Mouse (Mus musculus) midbrain, postnatal 0 days (tissue): ENCODE results near the gene 4933430I17Rik. TPM values are rescaled to one million over a fixed set of nuclear protein-coding genes. Genes with fewer than 3 reads are reported as not detected.
A peak's percentile ranks its signal among the peaks of the same experiment; 100 is the strongest.

Experiments
- ATAC-seq: fragments of 200-750 bp; cut with Nextera tagmentation; 2 replicates; pipeline ENCODE4 v1.8.0; 2017; ENCODE audit warnings: moderate number of reproducible peaks, mild to moderate bottlenecking, moderate TSS enrichment, moderate library complexity; ENCODE audit not compliant: low FRiP score
- DNase-seq: peaks from one replicate; pipeline ENCODE4 v3.0.0-alpha.2; 2015; ENCODE audit warnings: low spot score
- H3K27ac ChIP-seq: fragments of 300-500 bp; sonication (generic); 2 replicates; pipeline ENCODE4 v1.5.1; 2014; ENCODE audit warnings: low read depth, mild to moderate bottlenecking, low read length, mixed read lengths
- H3K27me3 ChIP-seq: fragments of 300-500 bp; sonication (generic); 2 replicates; pipeline ENCODE4 v1.6.1; 2014; ENCODE audit warnings: low read length, control low read depth, mixed read lengths; ENCODE audit not compliant: insufficient read depth
- H3K36me3 ChIP-seq: fragments of 300-500 bp; sonication (generic); 2 replicates; pipeline ENCODE4 v1.6.1; 2014; ENCODE audit warnings: low read length, control low read depth, mixed read lengths; ENCODE audit not compliant: insufficient read depth
- H3K4me1 ChIP-seq: fragments of 300-500 bp; sonication (generic); 2 replicates; pipeline ENCODE4 v1.6.1; 2014; ENCODE audit warnings: mild to moderate bottlenecking, control low read depth, antibody characterized with exemption, low read length, mixed read lengths; ENCODE audit not compliant: insufficient read depth
- H3K4me2 ChIP-seq: fragments of 300-500 bp; sonication (generic); 2 replicates; pipeline ENCODE4 v1.6.1; 2014; ENCODE audit warnings: low read depth, mild to moderate bottlenecking, low read length, mixed read lengths; ENCODE audit not compliant: poor library complexity, severe bottlenecking
- H3K4me3 ChIP-seq: fragments of 300-500 bp; sonication (generic); 2 replicates; pipeline ENCODE4 v1.5.1; 2014; ENCODE audit warnings: low read depth, mild to moderate bottlenecking, low read length, moderate library complexity
- H3K9ac ChIP-seq: fragments of 300-500 bp; sonication (generic); replicated peaks from 2 replicates; pipeline ENCODE4 v1.6.1; 2014; ENCODE audit warnings: mild to moderate bottlenecking, low read length, moderate library complexity, mixed read lengths; ENCODE audit not compliant: poor library complexity, severe bottlenecking
- H3K9me3 ChIP-seq: fragments of 300-500 bp; sonication (generic); 2 replicates; pipeline ENCODE4 v1.6.1; 2016; ENCODE audit warnings: low read length, control low read depth
- CTCF ChIP-seq: IDR thresholded peaks from 2 replicates; pipeline ENCODE4 v1.5.1; 2016; ENCODE audit warnings: antibody characterized with exemption, mild to moderate bottlenecking
- WGBS: fragments of 180-500 bp; shearing (Covaris S2); extraction: QIAGEN DNeasy Blood & Tissue Kit; methylation state at CpG from one replicate; pipeline ENCODE4 v1.1.7; 2014; 5-methylcytosine and 5-hydroxymethylcytosine counted together
- polyA plus RNA-seq: library from polyadenylated mRNA; unstranded; fragments of >200 nt; fragmentation: Nextera tagmentation; extraction: Ambion mirVana; gene quantifications from 2 replicates; pipeline ENCODE4 v1.2.1, GENCODE M21; 2015
- total RNA-seq: library from RNA; depleted of rRNA; stranded (reverse); fragments of >200 nt; gene quantifications from 2 replicates; pipeline ENCODE4 v1.2.3, GENCODE M21; 2014

The 4933430I17Rik gene
- total and polyA plus RNA-seq, 2 experiments from 2014 or later, result 0.38 to 0.80 TPM

- Histone ChIP-seq H3K4me3 (no peak overlapping the region), H3K4me1 (peaks cover 11% of the 10 kb centered on the region), H3K27ac (no peak overlapping the region), H3K4me2 (no peak overlapping the region), H3K27me3 (no peaks in the 10 kb centered on the region), H3K9me3 (no peaks in the 10 kb centered on the region), H3K9ac (no peak overlapping the region), H3K36me3 (peaks cover 10% of the 10 kb centered on the region)
- ATAC-seq (no peak), DNase-seq (no peak)
- TF ChIP-seq CTCF, result no peak
- 90% methylated on average over 8 of the region's 8 CpGs for WGBS
Observed at GRCm38 (mm10) chr4:62517046-62517445, 8.1 kb upstream of the 4933430I17Rik start.

- WGBS, result 81% methylated on average over 10 of the region's 10 CpGs
- no peak for ATAC-seq
- Histone ChIP-seq H3K4me1 (peaks cover 11% of the 10 kb centered on the region), H3K27ac (no peak overlapping the region), H3K9me3 (no peaks in the 10 kb centered on the region), H3K36me3 (peaks cover 3% of the 10 kb centered on the region; the same call in 1 of the 2 replicates), H3K4me3 (no peak overlapping the region), H3K9ac (peak overlapping the region; percentile 72), H3K27me3 (no peaks in the 10 kb centered on the region), H3K4me2 (peak overlapping the region; percentile 66; the same call in 1 of the 2 replicates)
- no peak for TF ChIP-seq CTCF
- no peak for DNase-seq
Observed at GRCm38 (mm10) chr4:62517538-62518415, 7.4 kb upstream of the 4933430I17Rik start.

- no peaks in the 10 kb centered on the region for H3K9me3 ChIP-seq
- peak overlapping the region; percentile 81 for H3K4me3 ChIP-seq
- ATAC-seq (no peak), DNase-seq (no peak)
- 52% methylated on average over 13 of the region's 13 CpGs for WGBS
- no peak for TF ChIP-seq CTCF
- peaks cover 11% of the 10 kb centered on the region for H3K4me1 ChIP-seq
- H3K4me2 ChIP-seq, result peak overlapping the region; percentile 66
- H3K36me3 ChIP-seq, result no peaks in the 10 kb centered on the region
- H3K27ac ChIP-seq, result no peak overlapping the region
- no peaks in the 10 kb centered on the region for H3K27me3 ChIP-seq
- H3K9ac ChIP-seq, result peak overlapping the region; percentile 72
Observed at GRCm38 (mm10) chr4:62518416-62519121, 6.6 kb upstream of the 4933430I17Rik start.

GRCm38 (mm10) chr4:62519122-62519848 lies 5.9 kb upstream of the 4933430I17Rik start:
- DNase-seq, result no peak
- TF ChIP-seq CTCF, result no peak
- H3K9ac ChIP-seq, result peak overlapping the region; percentile 72
- H3K9me3 ChIP-seq, result no peaks in the 10 kb centered on the region
- H3K27ac ChIP-seq, result peak overlapping the region; percentile 74
- H3K36me3 ChIP-seq, result no peaks in the 10 kb centered on the region
- peak overlapping the region; percentile 66 for H3K4me2 ChIP-seq
- no peaks in the 10 kb centered on the region for H3K27me3 ChIP-seq
- ATAC-seq, result peak; percentile 78
- WGBS, result 1% methylated on average over 26 of the region's 26 CpGs
- peaks cover 11% of the 10 kb centered on the region for H3K4me1 ChIP-seq
- H3K4me3 ChIP-seq, result peak overlapping the region; percentile 81

- peak within 1 kb of the TSS; percentile 81 for H3K4me3 ChIP-seq
- H3K9ac ChIP-seq, result peak within 1 kb of the TSS; percentile 72
- H3K4me1 ChIP-seq, result peaks cover 11% of the 10 kb centered on the region
- ATAC-seq (peak; percentile 66), DNase-seq (peak; percentile 84)
- peak within 1 kb of the TSS; percentile 66 for H3K4me2 ChIP-seq
- no peaks in the 10 kb centered on the region for H3K9me3 ChIP-seq
- peak within 1 kb of the TSS; percentile 74 for H3K27ac ChIP-seq
- under 1% methylated on average over 36 of the region's 37 CpGs for WGBS
- no peaks in the 10 kb centered on the region for H3K36me3 ChIP-seq
- no peak for TF ChIP-seq CTCF
- no peaks in the 10 kb centered on the region for H3K27me3 ChIP-seq
Observed at GRCm38 (mm10) chr4:62519849-62520233, 5.3 kb upstream of the 4933430I17Rik start, which contains the start of gene Alad. TSS of gene Alad (minus strand) at chr4:62519918.
